Mouse (Mus musculus) kidney, embryonic 16.5 days (tissue): Measurements from ENCODE around the gene Ciart. TPM values are rescaled to one million over a fixed set of nuclear protein-coding genes. Genes with fewer than 3 reads are reported as not detected.

ENCODE experiments used
- ATAC-seq: fragments of 200-750 bp; cut with Nextera tagmentation; 2 replicates; pipeline ENCODE4 v1.8.0; 2017; ENCODE audit warnings: moderate TSS enrichment; ENCODE audit not compliant: low FRiP score, low TSS enrichment
- H3K27ac ChIP-seq: fragments of 300-500 bp; sonication (generic); 2 replicates; pipeline ENCODE4 v1.5.1; 2014; ENCODE audit warnings: low read length
- H3K27me3 ChIP-seq: fragments of 300-500 bp; sonication (generic); 2 replicates; pipeline ENCODE4 v1.6.1; 2014; ENCODE audit warnings: low read length, control low read depth, mixed read lengths; ENCODE audit not compliant: insufficient read depth
- H3K36me3 ChIP-seq: fragments of 300-500 bp; sonication (generic); 2 replicates; pipeline ENCODE4 v1.6.1; 2014; ENCODE audit warnings: low read length, control low read depth, mixed read lengths; ENCODE audit not compliant: insufficient read depth
- H3K4me1 ChIP-seq: fragments of 300-500 bp; sonication (generic); 2 replicates; pipeline ENCODE4 v1.6.1; 2014; ENCODE audit warnings: low read length, control low read depth, mixed read lengths; ENCODE audit not compliant: insufficient read depth
- H3K4me2 ChIP-seq: fragments of 300-500 bp; sonication (generic); replicated peaks from 2 replicates; pipeline ENCODE4 v1.6.1; 2014; ENCODE audit warnings: low read depth, low read length
- H3K4me3 ChIP-seq: fragments of 300-500 bp; sonication (generic); 2 replicates; pipeline ENCODE4 v1.5.1; 2014; ENCODE audit warnings: mild to moderate bottlenecking, low read length
- H3K9ac ChIP-seq: fragments of 300-500 bp; sonication (generic); replicated peaks from 2 replicates; pipeline ENCODE4 v1.6.1; 2014; ENCODE audit warnings: low read length
- H3K9me3 ChIP-seq: fragments of 300-500 bp; sonication (generic); 2 replicates; pipeline ENCODE4 v1.6.1; 2016; ENCODE audit warnings: low read length, control low read depth
- WGBS: fragments of 180-500 bp; shearing (Covaris S2); extraction: QIAGEN DNeasy Blood & Tissue Kit; methylation state at CpG from one replicate; pipeline ENCODE4 v1.1.7; 2014; 5-methylcytosine and 5-hydroxymethylcytosine counted together
- polyA plus RNA-seq: library from polyadenylated mRNA; unstranded; fragments of >200 nt; fragmentation: Nextera tagmentation; extraction: Ambion mirVana; gene quantifications from 2 replicates; pipeline ENCODE4 v1.2.1, GENCODE M21; 2015

The Ciart gene
- polyA plus RNA-seq, 1 experiment from 2014 or later = 6.0 TPM

DNA sequence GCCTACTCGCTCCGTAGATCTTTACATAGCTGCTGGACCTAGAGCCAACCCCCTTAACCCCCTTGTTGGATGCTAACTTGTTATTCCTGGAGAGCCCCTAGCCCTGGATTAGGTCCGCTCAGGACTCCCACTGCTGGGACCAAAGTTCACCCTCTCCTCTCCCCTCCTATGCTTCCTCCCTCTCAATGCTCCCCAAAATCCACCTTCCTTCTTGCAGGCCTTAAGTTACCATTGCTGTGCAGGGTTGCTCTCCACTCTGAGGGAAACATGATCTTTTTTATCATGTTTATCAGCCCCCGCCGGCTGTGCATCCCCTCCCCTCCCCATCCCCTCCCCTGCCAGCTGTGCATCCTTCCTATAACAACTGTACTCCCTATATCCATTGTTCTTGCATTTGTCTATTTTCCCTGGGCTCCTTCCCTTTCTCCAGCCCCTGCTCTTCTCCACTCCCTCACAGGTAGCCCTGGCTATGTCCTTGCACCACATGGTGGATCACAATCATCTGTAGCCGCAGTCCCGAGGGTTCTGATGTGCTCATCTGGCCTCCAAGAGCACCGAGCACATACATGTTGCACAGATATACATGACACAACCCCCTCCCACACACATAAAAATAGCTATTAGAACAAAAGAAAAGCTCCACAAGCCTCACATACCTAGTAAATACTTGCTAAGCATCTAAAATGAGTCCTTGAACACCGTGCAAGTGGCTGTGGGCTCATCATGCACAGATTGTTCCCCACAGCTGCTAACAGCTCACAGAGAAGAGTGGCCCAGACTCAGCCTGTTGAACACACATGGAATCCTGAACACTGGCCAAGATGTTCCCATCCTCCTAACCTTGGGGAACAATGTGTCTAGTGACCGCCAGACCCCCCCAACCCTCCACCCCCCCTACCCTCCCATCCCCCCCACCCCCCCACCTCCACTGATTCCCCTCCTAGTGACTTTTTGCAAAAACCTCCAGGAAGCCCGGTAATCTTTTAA is 10.3 kb upstream of the Ciart start:
- H3K4me1 ChIP-seq = peaks cover 31% of the 10 kb centered on the region
- ATAC-seq = peak; percentile 40; the same call in 1 of the 2 replicates
- peak overlapping the region; percentile 92 for H3K27ac ChIP-seq
- H3K4me3 ChIP-seq = peak overlapping the region; percentile 37
- H3K36me3 ChIP-seq = 0 out of 2 replicates have a peak, but pooled peaks cover 1% of the 10 kb centered on the region
- peak overlapping the region; percentile 40 for H3K9ac ChIP-seq
- H3K9me3 ChIP-seq = no peaks in the 10 kb centered on the region
- peak overlapping the region; percentile 61 for H3K4me2 ChIP-seq
- 24% methylated on average over 11 of the region's 11 CpGs for WGBS
- no peaks in the 10 kb centered on the region for H3K27me3 ChIP-seq

DNA sequence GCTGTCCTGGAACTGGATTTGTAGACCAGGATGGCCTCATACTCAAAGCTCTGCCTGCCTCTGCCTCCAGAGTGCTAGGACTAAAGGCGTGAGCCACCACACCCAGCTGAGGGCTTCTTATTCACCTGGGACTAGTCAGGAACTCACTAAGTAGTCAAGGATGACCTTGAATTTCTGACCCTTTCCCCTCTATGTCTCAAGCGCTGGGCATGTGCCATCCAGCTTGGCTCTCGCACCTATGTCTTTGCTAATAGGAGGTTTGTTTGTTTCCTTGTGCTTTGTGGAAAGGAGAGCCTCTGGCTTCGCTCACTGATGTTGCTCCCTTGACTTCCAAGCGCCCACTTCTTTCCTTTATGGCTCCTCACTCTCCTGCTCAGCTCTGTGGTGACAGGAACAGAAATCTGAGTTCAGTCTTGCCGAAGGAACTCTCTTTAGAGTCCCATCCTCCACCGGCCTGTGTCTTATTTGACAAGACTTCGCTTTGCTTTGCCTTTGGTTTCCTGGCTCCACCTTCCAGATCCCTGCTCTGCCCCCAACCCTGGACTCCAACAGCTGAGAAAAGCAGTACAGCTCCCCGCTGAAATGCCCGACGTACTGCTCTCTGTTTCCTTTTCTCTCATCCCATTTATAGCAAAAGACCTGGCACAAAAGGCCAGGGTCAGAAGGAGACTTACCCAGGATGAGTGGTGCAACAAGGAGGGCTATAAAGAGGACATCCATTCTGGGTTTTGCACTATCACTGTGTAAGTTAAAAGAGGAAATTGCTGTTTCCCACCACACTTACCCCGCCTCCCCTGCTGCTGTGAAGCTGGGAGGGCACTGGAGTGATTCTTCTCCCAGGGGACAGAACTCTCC is 9.4 kb upstream of the Ciart start, which contains the start of gene BC028528:
Gene BC028528, minus strand, starts transcription at position 795 of the 855 bp plus-strand sequence.
- H3K4me2 ChIP-seq = peak within 1 kb of the TSS; percentile 49
- peak within 1 kb of the TSS; percentile 40 for H3K9ac ChIP-seq
- peak within 1 kb of the TSS; percentile 37 for H3K4me3 ChIP-seq
- no peaks in the 10 kb centered on the region for H3K27me3 ChIP-seq
- WGBS = 12% methylated on average over 12 of the region's 12 CpGs
- H3K27ac ChIP-seq = peak within 1 kb of the TSS; percentile 90
- no peak; the same call in 1 of the 2 replicates for ATAC-seq
- H3K9me3 ChIP-seq = no peaks in the 10 kb centered on the region
- H3K36me3 ChIP-seq = no peaks in the 10 kb centered on the region
- peaks cover 31% of the 10 kb centered on the region for H3K4me1 ChIP-seq

DNA sequence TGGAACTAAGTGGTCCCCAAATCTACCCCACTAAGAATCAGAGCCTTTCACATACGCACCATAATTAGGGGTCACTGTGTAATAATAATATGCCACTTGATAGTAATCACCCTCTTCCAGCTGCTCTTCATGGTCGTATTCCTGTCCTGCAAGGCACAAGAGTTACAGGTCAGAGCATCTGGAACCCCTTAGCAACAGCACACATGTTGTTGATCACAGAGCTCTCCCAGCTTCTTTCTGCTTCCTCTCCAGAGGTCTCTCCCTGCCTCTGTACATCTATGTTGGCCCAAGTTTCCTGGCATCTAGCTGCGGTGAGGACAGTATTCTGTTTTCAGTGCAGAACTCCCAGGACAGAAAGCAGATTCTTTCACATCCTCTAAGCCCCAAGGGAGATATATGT is 7.6 kb upstream of the Ciart start:
- peaks cover 26% of the 10 kb centered on the region for H3K4me1 ChIP-seq
- H3K36me3 ChIP-seq = no peaks in the 10 kb centered on the region
- H3K4me2 ChIP-seq = no peak overlapping the region
- no peak overlapping the region for H3K9ac ChIP-seq
- ATAC-seq = no peak
- H3K27me3 ChIP-seq = no peaks in the 10 kb centered on the region
- H3K4me3 ChIP-seq = no peak overlapping the region
- no peaks in the 10 kb centered on the region for H3K9me3 ChIP-seq
- no peak overlapping the region for H3K27ac ChIP-seq
- 72% methylated on average over 3 of the region's 3 CpGs for WGBS

DNA sequence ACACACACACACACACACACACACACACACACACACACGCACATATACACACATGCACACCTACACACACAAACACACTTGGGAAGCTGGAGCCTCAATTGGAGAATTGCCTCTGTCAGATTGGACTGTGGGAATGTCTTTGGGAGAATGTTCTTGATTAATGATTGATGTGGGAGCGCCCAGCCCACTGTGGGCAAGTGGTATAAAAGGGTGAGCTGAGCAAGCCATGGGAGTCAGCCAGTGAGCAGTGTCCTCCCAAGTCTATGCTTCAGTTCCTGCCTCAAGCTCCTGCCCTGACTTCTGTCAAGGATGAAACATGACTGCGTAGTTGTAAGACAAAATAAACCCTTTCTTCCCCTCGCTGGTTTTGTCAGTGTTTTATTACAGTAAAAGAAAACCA is 5.5 kb upstream of the Ciart start:
- ATAC-seq = peak; percentile 64; the same call in 1 of the 2 replicates
- 44% methylated on average over 4 of the region's 4 CpGs for WGBS
- no peak overlapping the region for H3K4me3 ChIP-seq
- H3K9ac ChIP-seq = no peak overlapping the region
- no peaks in the 10 kb centered on the region for H3K27me3 ChIP-seq
- no peaks in the 10 kb centered on the region for H3K36me3 ChIP-seq
- no peak overlapping the region for H3K4me2 ChIP-seq
- H3K9me3 ChIP-seq = no peaks in the 10 kb centered on the region
- H3K4me1 ChIP-seq = peaks cover 31% of the 10 kb centered on the region
- H3K27ac ChIP-seq = no peak overlapping the region

DNA sequence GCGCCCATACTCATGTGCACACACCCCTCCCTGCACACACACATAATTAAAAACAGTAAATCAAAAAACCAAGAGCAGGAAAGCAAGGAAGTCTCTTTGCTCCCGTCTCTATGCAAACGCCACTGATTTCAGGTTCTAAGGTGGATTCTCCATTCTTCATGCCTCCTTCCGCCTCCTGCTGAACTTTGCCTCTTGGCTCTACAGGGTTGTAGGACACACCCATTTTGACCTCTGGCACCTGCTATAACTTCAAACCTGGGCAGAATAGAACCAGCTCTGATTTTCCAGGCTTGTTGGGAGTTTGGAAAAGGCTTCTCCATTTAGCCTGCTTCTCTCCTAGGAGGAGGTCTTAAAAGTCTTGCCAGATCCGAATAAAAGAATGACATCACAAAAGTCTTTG is 2.3 kb upstream of the Ciart start:
- H3K27ac ChIP-seq = no peak overlapping the region
- H3K4me2 ChIP-seq = no peak overlapping the region

DNA sequence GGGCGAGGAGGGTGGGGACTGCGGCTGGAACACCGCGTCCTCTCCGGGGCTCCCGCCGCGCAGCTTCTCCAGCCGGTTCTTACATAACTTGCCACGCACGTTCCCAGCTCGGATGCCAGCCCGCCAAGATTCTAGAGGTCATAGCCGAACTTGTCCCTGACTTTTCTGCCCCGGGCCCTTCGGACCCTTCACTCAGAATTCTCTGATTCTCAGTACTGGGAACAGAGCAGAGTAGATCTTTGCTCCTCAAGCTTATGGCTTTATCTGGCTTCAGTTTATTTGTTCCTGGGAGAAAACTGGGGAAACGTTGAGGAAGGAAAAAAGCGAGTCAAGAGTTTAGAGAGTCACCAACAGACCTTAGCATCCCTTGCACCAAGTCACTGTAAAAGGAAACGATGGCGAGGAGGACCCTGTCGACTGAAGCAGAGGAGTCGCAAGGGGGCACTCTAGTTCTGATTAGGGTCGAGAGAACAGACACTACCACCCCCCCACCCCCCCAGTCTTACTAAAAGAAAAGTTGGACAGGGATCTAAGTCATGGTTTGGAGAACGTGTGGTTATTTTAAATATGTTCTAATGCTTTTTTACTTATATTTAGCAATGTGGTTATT is 870 bp upstream of the Ciart start:
- Histone ChIP-seq H3K4me2 (peak overlapping the region; percentile 92), H3K9ac (peak overlapping the region; percentile 22), H3K27ac (no peak overlapping the region), H3K27me3 (no peaks in the 10 kb centered on the region), H3K9me3 (no peaks in the 10 kb centered on the region), H3K4me1 (peaks cover 11% of the 10 kb centered on the region; the same call in 1 of the 2 replicates), H3K36me3 (no peaks in the 10 kb centered on the region), H3K4me3 (peak overlapping the region; percentile 52)
- ATAC-seq = no peak
- 1% methylated on average over 24 of the region's 24 CpGs for WGBS

More for the DNA sequence above, 2.3 kb upstream of the Ciart start:
- no peak for ATAC-seq
- no peaks in the 10 kb centered on the region for H3K36me3 ChIP-seq
- H3K9ac ChIP-seq = no peak overlapping the region
- WGBS = 68% methylated on average over 5 of the region's 5 CpGs
- H3K4me1 ChIP-seq = peaks cover 11% of the 10 kb centered on the region; the same call in 1 of the 2 replicates
- no peaks in the 10 kb centered on the region for H3K27me3 ChIP-seq
- no peak overlapping the region for H3K4me3 ChIP-seq
- H3K9me3 ChIP-seq = no peaks in the 10 kb centered on the region

DNA sequence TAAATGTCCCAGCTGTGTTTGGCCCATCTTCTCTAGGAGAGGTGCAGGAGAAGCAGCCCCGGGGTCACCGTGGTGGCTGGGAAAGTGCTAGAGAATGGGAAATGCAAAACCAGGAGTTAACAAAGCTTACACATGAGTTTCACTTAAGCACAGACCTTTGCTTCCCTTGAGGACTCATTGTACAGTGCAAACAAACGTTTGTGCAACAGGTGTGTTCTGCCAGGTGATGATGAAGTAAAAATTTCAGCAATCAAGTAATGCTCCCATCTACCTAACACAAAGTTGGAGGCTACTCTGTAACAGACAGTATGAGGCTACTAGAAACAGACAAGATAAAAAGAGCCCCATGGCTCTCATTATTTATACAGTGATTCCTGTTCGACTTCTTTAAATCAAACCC is 3.0 kb downstream of the Ciart start:
- Histone ChIP-seq H3K9ac (no peak overlapping the region), H3K36me3 (no peaks in the 10 kb centered on the region), H3K27ac (no peak overlapping the region), H3K9me3 (no peaks in the 10 kb centered on the region), H3K4me3 (no peak overlapping the region), H3K4me1 (peaks cover 9% of the 10 kb centered on the region; the same call in 1 of the 2 replicates), H3K4me2 (no peak overlapping the region), H3K27me3 (no peaks in the 10 kb centered on the region)
- ATAC-seq = no peak
- WGBS = 87% methylated on average over 4 of the region's 4 CpGs

DNA sequence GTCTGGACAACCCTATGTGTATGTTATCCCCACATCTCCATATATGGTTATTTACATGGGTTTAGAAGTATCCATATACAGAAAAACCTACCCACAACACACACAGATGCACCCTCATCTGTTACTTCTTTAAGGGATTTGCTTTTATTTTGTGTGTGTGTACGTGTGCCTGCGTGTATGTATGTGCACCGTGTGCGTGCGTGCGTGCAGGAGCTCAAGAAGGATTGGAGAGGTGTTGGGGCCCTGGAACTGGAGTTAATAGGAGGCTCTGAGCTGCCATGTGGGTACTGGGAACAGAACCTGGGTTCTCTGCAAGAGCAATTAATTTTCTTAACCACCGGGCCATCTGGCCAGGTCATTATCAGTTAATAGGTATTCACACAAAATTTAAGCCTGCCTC is 10.0 kb downstream of the Ciart start:
- Histone ChIP-seq H3K4me3 (peak overlapping the region; percentile 77), H3K36me3 (peaks cover 24% of the 10 kb centered on the region), H3K9me3 (no peaks in the 10 kb centered on the region), H3K4me2 (peak overlapping the region; percentile 65), H3K9ac (peak overlapping the region; percentile 59), H3K27ac (0 out of 2 replicates have a peak overlapping the region, but pooled peaks have one; percentile 28), H3K27me3 (no peaks in the 10 kb centered on the region), H3K4me1 (peaks cover 8% of the 10 kb centered on the region)
- no peak for ATAC-seq
- 72% methylated on average over 7 of the region's 7 CpGs for WGBS

DNA sequence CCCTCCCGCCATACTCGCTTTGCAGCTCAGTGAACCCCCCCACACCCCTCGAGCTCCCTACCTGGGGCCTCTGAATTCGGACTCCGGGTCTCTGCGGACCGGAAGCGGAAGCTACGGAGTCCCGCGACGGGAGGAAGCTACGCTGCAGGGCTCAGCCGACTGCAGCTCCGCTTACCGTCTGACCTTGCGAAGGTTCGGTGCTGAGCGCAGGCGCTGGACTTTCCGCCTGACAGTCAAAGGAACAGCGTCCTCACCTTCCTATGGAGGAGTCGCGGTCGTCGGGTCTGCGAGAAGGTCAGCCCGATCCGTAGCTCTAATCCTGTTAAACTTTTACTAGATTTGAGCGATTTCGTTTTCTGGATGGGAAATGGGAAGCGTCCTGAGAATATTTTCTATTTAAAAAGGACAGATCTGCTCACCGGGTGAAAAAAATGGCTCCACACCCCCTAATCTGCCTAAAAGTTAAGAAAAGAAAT is 10.6 kb downstream of the Ciart start, which contains the start of gene Mrps21:
Gene Mrps21, minus strand, starts transcription at position 128 of the 476 bp plus-strand sequence.
- WGBS = 0% methylated on average over 33 of the region's 33 CpGs
- peak; percentile 97 for ATAC-seq

More for the DNA sequence above, 10.6 kb downstream of the Ciart start, which contains the start of gene Mrps21:
- Histone ChIP-seq H3K27ac (peak within 1 kb of the TSS; percentile 79), H3K4me1 (peaks cover 8% of the 10 kb centered on the region), H3K4me3 (peak within 1 kb of the TSS; percentile 77), H3K36me3 (peaks cover 27% of the 10 kb centered on the region), H3K9ac (peak within 1 kb of the TSS; percentile 85), H3K9me3 (no peaks in the 10 kb centered on the region), H3K27me3 (no peaks in the 10 kb centered on the region), H3K4me2 (peak within 1 kb of the TSS; percentile 65)
